Comparison of ENCODE assay signal across 8 mouse cellular contexts in genomic region chr6:8508883-8509536, GRCm38 (mm10). TPM values are rescaled to one million over a fixed set of nuclear protein-coding genes. Genes with fewer than 3 reads are reported as not detected.
DNase-seq lines count a peak whose midpoint lies in the region; ATAC-seq lines count a peak whose summit lies in the region.

No protein-coding gene starts in this region.

- WGBS in hindbrain, embryonic 16.5 days: under 1% methylated on average over 45 of the region's 56 CpGs
- WGBS in macrophage (ENCODE audit: missing documents): under 1% methylated on average over 42 of the region's 56 CpGs

- no peaks in the 10 kb centered on the region for H3K36me3 ChIP-seq in hindbrain, embryonic 16.5 days (ENCODE audit: control insufficient read depth, insufficient read depth, low read length)
- no peaks in the 10 kb centered on the region for H3K36me3 ChIP-seq in macrophage (ENCODE audit: inconsistent target)

- H3K27ac ChIP-seq in hindbrain, embryonic 16.5 days (ENCODE audit: low read depth, low read length): peak overlapping the region; percentile 100
- H3K27ac ChIP-seq in macrophage: no peak overlapping the region

- peaks cover 17% of the 10 kb centered on the region for H3K4me1 ChIP-seq in hindbrain, embryonic 16.5 days (ENCODE audit: control insufficient read depth, insufficient read depth, low read depth, low read length)

- DNase-seq in WW6 (ENCODE audit: low read depth, low spot score): peak; percentile 94
- DNase-seq in cerebellum, postnatal 4 days (ENCODE audit: low spot score in 2 of 2): peak; percentile 98 to 99
- peak; percentile 100 for DNase-seq in gastrocnemius, adult 18-20 months (ENCODE audit: low spot score)
- peak; percentile 97 to 99 for DNase-seq in left cerebral cortex, adult 18-20 months (ENCODE audit: low spot score in 2 of 2)
- peak; percentile 100 for DNase-seq in right cerebral cortex, adult 18-20 months
- peak; percentile 95 for DNase-seq in urinary bladder, postnatal 10 days (ENCODE audit: low spot score)

- H3K9ac ChIP-seq in hindbrain, embryonic 16.5 days (ENCODE audit: low read depth, low read length): peak overlapping the region; percentile 95

- peak overlapping the region; percentile 79 for H3K4me2 ChIP-seq in hindbrain, embryonic 16.5 days (ENCODE audit: low read length)

- ATAC-seq in hindbrain, embryonic 16.5 days: peak; percentile 98

- H3K9me3 ChIP-seq in hindbrain, embryonic 16.5 days (ENCODE audit: control insufficient read depth, low read length): no peaks in the 10 kb centered on the region

- H3K27me3 ChIP-seq in hindbrain, embryonic 16.5 days (replicated peaks; ENCODE audit: control insufficient read depth, insufficient read depth, low read length): no peaks in the 10 kb centered on the region

- no peaks in the 10 kb centered on the region; the same call in 1 of the 2 replicates for H3K79me2 ChIP-seq in macrophage (ENCODE audit: inconsistent target)

- peak overlapping the region; percentile 97 for H3K4me3 ChIP-seq in hindbrain, embryonic 16.5 days (ENCODE audit: low read length)
- H3K4me3 ChIP-seq in macrophage (ENCODE audit: inconsistent target): peak overlapping the region; percentile 60

RNA-seq across cellular contexts. Expression of gene Glcci1, which starts 0.4 kb away (rescaled TPM):
- 1 to 10 TPM; 4.4 to 4.8 TPM for total RNA-seq in gastrocnemius, adult 18-20 months (2021)
- 3.7 and 3.9 TPM in 2 replicates for polyA plus RNA-seq in hindbrain, embryonic 16.5 days (2015; fragmentation: Nextera tagmentation; extraction: Ambion mirVana)
- total RNA-seq in left cerebral cortex, adult 18-20 months (2021): 100 to 1,000 TPM; 175 to 183 TPM
- total RNA-seq in macrophage (2018; cell fraction: chromatin; rRNA removed): 10 to 100 TPM in 2 of 26 experiments, 1 to 10 TPM in 22, under 1 TPM in 2; 0.43 to 11.6 (median 4.3) TPM
- 1 to 10 TPM in 25 of 26 experiments, under 1 TPM in 1; 0.70 to 6.0 (median 2.2) TPM for total RNA-seq in macrophage (2018; cell fraction: cytosol; rRNA removed)
- 10 to 100 TPM in 7 of 26 experiments, 1 to 10 TPM in 19; 1.5 to 16.1 (median 5.9) TPM for total RNA-seq in macrophage (2018; cell fraction: nucleus; rRNA removed)
- polyA plus RNA-seq in macrophage (2018): 0.52 to 1.7 TPM (median 0.90 TPM) in 3 replicates

Comparison
In these comparisons a context has a peak if more than half of its experiments do, and no peak if none do; other contexts are left out.
1. RNA of gene Glcci1, which starts 0.4 kb away (total RNA-seq): 175 to 183 TPM in left cerebral cortex, adult 18-20 months; 4.4 to 4.8 TPM in gastrocnemius, adult 18-20 months; every median in the first group is over 10 times any median in the second.
2. Peak in every context shown above with its lines, with median percentiles within 50 percentile points of each other: DNase-seq.